Mouse (Mus musculus) lung, postnatal 25 days (tissue): ENCODE measurements around the gene Slc50a1.

Experiments used
- DNase-seq: peaks from one replicate; pipeline ENCODE4 v3.0.0; 2022; ENCODE audit warnings: low spot score

Slc50a1 gene

DNA sequence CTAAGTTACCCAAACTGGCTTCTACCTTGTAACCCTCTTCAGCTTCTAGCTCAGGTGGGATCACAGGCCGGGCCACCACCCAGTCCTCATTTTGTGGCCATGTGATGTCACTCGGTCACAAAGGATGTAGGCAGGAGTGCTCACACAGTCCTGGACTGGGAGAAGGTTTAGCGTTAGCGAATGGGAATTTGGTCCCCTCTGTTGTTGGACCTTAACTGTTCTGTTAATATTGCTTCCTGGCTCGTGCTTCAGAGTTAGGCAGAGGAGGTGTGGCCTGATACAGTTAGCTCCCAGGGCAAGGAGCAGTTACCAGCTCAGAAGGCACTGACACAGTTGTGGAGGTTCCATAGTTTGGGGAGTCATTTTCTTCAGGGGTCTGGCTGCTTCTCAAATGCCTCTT, 23.8 kb upstream of the Slc50a1 start:
- no peak for DNase-seq

DNA sequence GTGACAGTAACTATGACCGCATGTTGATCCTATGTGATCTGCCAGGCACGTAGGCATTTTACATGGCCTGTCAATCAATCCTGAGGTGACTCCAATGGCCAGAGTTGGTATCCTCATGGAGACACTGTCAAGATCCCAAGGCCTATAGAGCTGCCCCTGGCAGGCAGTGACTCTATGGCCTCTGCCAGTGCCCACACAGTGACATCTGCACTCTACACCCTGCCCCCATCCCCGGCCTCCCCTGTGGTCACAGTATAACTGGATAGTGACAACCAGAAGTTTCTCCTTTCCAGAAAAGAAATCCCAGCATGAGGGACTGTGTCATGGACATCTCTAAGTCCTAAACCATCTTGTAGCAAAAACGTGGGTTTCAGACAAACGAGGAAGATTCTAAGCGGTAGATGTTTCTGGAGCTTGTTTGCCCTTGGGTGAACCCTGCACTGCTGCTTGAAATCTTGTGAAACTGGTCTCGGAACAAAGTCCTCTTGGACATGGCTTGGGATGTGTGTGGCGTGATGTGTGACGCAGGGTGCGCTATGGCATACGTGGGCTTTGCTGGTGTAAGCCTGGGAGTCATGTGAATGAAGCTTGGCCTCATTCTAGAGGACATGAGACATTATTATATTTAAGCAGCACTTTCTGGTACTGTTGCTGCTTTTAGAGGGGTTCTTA, 23.0 kb upstream of the Slc50a1 start:
- DNase-seq: no peak

DNA sequence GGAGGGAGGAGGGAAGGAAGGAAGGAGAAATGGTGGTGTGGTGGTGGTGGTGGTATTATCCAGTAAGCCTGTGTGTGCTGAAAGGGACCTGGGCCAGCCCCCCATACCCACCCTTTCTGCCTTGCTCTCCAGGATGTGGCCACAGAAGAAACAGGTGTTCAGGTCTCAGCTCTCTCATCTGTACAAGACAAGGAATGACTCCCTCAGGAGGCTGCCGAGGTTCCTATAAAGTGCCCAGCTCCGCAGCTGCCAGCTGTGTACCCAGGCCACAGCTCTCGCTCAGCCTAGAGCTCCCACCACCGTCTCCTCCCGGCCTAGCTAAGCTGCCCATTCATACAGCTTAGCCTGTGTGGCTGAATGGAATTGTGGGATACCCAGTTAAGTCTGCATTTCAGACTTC, 21.9 kb upstream of the Slc50a1 start:
- no peak for DNase-seq

DNA sequence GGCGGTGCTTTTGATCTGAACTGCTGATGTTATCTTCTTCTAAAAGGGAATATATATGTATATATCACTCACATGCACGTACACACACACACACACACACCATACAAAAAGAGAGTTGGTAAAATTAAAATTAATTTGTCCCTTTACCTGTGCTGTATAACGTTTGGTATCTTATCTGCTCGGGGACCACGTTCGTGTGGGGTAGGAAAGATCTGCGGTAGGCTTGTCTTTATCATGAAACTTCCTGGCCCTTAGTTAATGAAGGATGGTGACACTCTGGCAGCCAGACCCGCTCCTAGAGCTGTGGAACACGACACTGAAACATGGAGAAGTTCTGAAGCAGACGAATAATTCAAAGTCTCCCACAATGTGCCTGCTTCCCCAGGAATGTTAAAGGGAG, 21.5 kb upstream of the Slc50a1 start:
- no peak for DNase-seq

DNA sequence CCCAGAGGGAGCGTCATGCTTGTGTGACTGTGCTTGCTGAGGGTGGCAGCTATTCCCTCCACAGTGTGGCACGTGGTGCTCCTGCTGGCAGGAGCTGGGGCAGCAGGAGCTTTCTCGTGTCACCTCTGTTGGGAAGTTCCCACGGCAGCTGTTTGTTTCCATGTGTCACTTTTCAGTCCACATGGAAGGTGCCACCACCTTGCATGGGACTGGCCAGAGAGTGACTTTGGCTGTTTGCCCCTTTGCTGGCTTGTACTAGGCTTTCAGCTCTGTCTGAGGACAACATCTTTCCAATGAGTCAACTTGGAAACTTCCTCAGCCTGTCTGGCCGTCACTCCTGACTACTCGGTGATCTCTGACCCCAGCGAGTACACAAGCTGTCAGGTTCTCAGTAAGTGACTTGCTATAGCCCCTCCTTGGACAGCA, 18.1 kb upstream of the Slc50a1 start:
- no peak for DNase-seq

DNA sequence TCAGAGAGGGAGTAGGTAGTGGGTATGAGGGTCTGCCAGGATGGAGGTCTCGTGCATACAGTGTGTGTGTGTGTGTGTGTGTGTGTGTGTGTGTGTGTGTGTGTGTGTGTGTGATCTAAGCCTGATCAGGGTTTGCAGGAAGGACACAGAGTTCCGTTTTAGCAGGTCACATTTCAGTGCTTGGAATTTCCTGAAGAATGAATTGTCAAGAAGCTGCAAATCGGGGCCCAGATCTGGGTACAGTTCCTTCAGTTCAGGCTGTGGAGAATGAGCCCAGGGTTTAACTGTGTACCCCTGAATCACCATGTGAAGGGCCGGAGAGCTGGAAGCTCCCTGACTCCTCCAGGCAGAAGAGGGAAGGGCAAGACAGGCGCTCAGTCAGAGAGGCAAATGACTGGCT, 16.9 kb upstream of the Slc50a1 start:
- no peak for DNase-seq

DNA sequence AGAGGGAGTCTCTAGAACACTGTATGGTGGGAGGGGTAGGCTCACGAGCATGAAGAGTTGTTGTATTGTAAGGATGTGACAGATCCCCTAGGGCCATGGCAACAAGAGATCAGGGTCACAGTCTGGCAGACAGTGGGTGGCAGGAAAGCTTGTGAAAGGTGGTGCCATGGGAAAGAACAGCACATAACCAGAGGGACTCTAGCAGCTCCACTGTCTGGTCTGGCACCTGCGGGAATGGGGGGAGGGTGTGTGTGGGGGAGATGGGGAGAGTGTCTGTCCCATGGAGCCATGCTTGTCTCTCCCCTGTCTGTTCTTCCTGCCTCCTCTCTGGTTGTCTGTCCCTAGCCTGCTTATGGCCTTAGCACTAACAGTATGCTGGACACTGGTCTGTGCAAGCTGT, 15.2 kb upstream of the Slc50a1 start:
- no peak for DNase-seq

DNA sequence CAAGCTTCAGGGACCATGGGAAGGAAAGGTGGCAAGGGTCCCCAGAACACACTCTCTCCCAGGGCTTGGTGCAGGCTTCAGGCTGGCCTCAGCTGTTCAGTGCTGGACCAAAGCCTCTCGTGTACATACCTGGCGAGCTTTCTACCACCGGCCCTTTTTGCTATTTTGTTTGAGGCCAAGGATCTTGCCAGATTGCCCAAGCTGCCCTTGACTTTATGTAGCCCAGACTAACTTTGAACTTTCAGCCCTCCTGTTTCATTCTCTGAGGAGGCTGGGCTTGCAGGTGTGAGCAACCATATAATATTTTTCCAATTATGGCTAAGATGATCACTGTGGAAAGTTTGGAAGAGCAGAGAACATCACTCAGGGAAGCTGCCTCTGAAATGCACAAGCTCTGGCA, 13.9 kb upstream of the Slc50a1 start:
- DNase-seq: no peak

DNA sequence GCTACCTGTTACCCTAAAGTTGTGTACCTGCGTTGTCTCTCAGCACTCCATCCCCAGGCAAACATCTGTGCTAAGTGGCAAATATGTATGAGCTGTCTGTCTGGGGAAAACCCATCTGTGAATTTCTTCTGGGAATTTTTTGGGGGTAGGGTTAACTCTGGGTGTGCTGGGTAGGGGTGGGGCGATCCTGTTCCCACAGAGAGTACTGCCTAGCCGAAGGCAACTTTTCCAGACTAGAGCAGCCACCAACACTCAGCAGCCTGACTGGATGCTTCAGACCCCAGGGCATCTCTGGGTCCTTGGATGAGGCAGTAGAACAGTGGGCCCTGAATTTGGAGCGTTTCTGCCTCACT, 11.9 kb upstream of the Slc50a1 start:
- DNase-seq: no peak

DNA sequence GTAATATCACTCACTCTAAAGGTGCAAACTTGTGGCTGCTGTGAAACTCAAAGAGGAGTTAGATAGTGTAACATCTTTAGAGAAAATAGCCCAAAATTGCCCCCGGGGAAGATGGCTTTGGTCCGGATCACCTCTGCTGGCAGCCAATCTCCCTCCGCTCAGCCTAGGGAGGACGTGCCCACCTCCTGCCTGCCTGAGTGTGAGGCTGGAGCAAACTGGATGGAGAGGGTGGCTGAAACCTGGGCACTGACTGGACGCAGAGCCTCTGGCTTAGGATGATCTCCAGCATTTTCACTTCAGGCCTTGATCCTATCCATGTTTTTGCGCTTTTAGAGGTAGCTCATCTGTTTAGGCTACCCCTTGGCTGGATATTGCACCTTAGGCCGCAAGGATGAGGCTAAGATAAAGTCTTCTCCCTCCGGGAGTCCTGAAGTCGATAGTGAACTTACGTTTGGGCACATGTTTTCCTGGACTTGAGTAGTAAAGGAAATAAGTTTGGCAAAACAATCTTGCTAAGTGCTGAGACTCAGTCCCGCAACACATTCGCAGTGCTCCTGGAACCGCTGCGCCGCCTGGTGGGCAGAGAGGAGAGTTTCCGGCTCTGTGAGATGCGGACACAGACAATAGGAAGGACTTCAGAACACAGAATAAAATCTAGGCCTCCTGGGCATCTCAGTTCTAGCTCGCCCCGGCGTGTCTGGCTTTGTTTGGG, 11.4 kb upstream of the Slc50a1 start:
- DNase-seq: peak; percentile 91

DNA sequence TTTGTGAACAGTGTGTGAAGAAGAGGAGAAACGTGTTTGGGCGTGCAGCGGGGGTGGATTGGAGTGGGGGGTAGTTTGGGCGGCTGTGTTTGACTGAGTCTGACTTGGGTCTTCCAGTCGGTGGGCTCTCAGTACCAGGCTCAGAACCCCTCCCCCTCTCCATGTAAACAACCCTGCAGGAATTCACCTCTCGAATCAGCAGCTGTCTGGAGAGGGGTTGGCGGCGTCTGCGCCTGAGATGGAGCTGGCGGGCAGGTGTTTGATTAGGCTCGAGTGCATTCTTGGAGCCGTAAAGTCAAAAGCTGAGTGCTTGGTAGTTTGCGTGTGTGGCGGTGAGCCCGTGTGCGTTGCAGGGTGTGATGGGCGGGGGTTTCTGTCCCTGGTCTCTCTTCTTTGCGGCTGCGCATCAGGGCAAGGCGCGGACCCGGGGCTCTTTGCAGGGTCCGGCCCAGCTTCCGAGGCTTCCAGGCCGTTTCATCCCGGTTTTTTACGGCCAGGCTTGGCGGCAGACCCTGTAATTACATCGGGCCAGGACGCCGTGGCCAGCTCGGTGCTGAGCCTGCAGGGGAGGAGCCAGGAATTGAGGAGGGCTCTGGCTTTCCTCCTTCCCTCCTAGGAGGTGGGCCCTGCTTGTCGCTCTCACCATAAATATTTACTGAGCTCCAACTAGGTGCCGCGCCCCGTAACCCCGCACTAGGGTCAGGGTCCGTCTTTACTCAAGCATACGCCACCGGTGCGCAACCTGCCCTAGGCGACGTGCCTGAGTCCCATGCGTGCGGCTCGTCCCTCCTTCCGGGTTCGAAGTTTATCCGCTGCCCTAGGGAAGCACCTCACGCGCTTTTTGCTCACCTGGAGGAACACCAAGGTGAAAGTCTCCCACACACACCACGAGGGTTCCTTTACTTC, 10.5 kb upstream of the Slc50a1 start, which contains the start of gene Efna1:
Efna1 (minus strand) TSS at position 537 of the 906 bp plus-strand sequence.
- DNase-seq: peak; percentile 82

DNA sequence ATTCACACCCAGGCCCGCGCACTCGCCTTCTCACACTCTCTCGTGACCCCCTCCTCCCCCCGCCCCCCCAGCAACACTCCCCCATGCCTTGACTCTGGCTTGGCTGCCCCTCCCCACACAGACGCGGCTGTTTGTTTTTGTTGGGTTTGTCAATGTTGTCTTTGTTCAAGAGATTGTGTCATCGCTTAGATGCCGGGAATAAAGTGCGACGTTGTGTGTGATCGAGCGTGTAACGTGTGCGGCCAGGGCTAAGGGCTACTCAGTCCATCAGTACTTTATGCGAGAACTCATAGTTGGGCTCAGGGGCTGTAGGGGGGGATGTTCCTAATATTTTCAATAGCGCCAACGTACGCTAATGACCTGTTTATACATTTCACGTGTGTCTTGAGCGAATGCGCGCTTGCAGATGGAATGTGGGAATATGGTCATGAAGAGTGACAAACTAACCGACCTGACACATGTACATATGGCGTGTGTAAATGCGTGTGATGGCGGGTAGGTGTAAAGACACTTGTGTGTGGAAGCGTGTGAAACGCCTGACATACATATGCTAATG, 9.8 kb upstream of the Slc50a1 start:
- peak; percentile 62 for DNase-seq

DNA sequence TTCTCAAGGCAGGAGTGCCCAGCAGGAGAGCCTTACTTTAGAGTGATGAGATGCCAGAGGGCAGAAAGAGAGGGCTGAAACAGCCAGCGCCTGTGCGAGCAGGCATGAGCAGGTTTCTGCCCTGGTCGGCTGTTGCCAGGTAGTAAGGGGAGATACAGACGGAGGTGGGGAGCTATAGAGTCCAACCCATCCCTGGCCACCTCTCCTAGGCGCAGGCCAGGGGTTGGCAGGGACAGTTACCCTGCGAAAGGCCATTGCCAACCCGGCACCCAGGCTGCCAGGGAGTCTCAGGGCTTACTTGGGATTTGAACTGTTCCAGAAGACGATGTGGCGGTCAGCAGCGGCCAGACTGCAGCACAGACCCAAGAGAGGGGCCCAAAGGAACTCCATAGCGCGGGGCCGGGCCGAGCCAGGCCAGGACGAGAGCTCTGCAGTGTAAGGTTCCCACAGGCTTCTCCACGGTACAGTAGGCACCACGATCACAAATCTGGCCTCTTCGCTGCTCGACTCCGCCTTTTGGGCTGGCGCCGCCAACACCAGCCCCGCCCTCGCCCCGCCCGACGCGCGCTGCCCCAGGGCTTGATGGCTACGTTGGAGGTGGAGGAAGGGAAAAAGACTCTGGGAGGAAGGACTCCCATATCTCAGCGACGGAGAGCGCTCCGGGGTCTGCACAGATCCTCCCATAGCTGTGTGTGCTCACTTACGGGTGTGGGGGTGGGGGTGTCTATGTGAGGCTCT, 9.0 kb upstream of the Slc50a1 start:
- DNase-seq: peak; percentile 92

DNA sequence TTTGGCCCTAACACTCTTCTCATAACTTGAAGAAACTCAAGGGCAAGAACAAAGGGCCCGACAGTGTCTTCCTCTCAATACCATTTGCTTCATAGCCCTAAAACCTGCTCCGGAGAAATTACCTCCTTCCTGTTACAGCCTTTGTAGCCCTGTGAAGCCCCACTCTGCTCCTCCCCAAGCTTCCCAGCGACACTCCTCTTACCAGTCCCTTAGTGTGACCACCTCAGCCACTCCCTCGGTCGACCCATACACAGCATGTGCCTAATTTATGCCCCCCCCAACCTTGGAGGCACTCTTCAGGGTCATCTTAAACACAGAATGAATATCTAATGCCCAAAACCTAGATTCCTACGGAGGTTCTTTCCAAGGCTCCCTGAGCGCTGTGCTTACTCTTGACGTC, 8.3 kb upstream of the Slc50a1 start:
- no peak for DNase-seq

DNA sequence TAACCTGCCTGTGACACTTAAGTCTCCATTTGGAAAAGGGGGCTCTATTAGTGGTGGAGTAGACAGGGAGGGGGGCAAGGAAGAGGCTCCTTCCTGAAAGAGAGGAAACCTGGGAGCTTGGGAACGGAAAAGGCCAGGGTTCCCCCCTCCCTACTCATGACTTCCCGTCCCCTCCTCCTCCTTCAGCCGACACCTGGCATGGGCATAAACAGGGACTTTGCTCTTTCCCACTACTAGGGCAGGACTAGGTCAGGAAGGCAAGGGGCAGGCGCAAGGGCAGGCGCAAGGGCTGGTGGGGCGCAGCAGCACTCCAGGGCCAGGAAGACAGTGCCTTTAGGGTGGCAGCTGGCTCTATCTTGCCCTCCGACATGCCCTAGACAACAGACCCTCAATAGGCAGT, 7.7 kb upstream of the Slc50a1 start:
- DNase-seq: peak; percentile 88

DNA sequence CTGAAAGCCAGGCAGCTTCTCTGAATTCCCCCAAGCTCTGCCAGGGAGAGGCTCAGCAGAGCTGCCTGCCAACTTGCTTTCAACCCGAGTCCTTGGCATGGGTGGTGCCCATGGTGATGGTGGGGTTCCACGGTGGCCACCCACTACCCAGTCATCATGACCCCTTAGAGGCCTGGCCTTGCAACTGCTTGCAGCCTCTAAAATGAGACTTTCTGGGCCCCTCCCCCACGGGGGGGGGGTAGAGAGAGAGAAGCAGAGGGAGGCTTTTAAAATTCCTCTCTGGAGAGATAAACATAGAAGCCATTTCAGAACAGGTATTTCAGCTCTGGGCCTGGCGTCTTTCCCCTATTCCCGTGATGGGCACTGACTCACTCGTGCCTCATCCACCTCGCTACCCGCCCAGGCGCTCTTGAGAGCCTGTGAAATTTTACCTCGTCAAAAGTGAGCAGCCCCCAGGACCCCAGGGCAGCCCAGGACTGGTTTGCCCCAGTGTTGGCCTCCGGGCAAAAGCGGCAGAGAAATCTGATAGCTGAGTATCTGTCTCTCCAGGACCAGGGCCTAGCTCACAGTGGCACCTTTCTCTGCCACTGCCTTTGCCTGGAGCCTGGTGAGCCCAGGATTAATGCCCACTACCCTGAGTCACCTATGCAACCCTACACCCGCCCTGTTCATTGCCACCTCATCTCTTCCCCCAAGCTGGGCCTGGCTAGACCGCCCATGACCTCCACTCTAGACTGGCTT, 7.1 kb upstream of the Slc50a1 start:
- DNase-seq: peak; percentile 64

DNA sequence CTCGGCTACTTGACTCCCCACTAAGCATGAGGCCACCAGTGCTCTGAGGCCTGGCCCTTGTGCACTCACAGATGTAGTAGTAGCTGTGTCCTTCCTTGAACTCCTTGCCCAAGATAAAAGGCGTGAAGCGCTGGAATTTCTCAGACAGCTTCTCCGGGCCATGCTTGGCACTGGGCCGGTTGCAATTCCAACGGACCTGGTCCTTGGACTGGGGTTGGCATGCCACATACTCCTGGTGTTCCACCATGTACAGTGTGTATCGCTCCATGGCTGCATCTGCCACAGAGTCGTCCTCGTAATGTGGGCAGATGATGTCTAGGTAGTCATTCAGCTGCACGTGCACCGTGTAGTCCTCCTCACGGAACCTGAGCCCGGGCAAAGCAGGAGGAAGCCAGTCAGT, 5.7 kb upstream of the Slc50a1 start:
- no peak for DNase-seq

DNA sequence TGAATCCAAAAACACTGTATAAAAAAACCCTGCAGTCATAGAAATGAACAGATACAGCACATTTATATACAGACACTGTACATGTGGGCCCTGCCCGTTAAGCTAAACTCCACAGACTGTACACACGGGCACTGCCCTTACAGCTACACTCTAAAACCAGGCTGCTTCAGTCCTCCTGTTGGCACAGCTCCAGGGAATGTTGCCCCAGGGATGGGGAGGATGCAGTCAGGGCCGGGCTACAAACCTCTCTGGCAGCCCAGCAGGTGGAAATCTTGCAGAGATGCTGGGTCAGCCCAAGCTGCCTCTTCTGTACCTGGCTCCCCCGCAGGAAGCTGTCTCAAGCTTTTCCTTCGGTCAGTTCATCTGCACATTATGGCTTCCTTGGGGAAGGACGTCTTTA, 1.4 kb upstream of the Slc50a1 start:
- no peak for DNase-seq

DNA sequence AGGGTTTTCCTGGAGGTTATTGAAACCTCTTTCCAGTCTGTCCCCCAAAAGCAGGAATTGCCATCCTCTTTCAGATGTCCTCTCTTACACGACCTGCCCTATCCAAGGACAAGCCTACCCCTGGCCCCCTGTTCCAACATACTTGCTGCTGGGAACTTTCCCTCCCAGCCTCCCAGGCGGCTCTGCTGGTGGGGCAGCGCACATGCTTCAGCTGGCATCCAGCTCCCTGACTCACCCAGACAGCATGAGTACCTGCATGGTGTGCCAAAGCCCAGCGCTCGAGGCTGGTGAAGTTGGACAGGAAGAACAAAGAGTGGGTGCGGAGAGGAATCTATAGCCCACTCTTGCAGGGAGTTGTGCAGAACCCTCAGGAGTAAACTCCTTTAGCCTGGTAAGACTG, 521 bp upstream of the Slc50a1 start:
- DNase-seq: no peak

DNA sequence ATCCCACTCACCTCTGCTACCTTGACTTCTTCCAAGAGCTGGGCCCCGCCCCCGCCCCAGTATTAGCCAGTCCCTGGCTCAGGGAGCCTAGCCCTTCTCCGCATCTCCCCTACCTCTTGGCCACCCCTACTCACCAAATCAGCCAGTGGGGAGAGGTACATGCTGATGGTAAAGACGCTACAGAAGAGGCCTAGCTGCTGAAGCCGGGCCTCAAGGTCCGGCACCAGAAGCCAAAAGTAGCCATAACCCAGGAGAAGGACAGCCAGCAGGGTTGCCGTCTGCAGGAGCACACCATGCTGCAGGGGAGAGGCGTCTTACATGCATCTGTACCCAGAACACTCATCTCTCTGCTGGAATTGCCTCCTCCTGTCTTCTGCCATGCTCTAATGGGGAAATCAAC, 1.5 kb downstream of the Slc50a1 start:
- DNase-seq: no peak

DNA sequence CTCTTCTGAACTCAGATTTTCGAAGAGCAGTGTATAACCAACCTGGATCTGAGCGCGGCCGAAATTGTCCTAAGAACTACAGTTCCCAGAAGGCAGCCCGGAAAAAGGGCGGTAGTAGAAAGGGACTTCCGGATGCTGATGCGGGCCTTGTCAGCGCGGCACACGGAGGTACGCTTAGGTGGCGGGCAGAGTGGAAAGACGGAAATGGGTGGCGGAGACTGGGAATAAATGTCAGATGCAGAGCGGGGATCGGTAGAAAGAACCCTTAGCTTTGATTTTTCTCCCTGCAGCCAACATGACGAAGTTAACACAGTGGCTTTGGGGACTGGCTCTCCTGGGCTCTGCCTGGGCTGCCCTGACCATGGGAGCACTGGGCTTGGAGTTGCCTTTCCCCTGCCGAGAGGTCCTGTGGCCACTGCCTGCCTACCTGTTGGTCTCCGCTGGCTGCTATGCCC, 3.9 kb downstream of the Slc50a1 start:
- DNase-seq: peak; percentile 89
